Mouse (Mus musculus) kidney, embryonic 15.5 days (tissue): ENCODE results near the gene Ppp1r17. TPM values are rescaled to one million over a fixed set of nuclear protein-coding genes. Genes with fewer than 3 reads are reported as not detected.

ENCODE experiments used
- ATAC-seq: fragments of 200-750 bp; cut with Nextera tagmentation; replicated peaks from 2 replicates; pipeline ENCODE4 v1.8.0; 2017; ENCODE audit warnings: moderate TSS enrichment; ENCODE audit not compliant: low FRiP score
- H3K27ac ChIP-seq: fragments of 300-500 bp; sonication (generic); 2 replicates; pipeline ENCODE4 v1.5.1; 2015; ENCODE audit warnings: mild to moderate bottlenecking, inconsistent platforms
- H3K27me3 ChIP-seq: fragments of 300-500 bp; sonication (generic); 2 replicates; pipeline ENCODE4 v1.6.1; 2015; ENCODE audit warnings: inconsistent platforms
- H3K36me3 ChIP-seq: fragments of 300-500 bp; sonication (generic); 2 replicates; pipeline ENCODE4 v1.6.1; 2015; ENCODE audit warnings: inconsistent platforms
- H3K4me1 ChIP-seq: fragments of 300-500 bp; sonication (generic); 2 replicates; pipeline ENCODE4 v1.6.1; 2015; ENCODE audit warnings: inconsistent platforms
- H3K4me2 ChIP-seq: fragments of 300-500 bp; sonication (generic); 2 replicates; pipeline ENCODE4 v1.6.1; 2015; ENCODE audit warnings: moderate library complexity, mild to moderate bottlenecking, inconsistent platforms
- H3K4me3 ChIP-seq: fragments of 300-500 bp; sonication (generic); replicated peaks from 2 replicates; pipeline ENCODE4 v1.5.1; 2015; ENCODE audit warnings: mild to moderate bottlenecking, inconsistent platforms
- H3K9ac ChIP-seq: fragments of 300-500 bp; sonication (generic); 2 replicates; pipeline ENCODE4 v1.6.1; 2015; ENCODE audit warnings: mild to moderate bottlenecking, inconsistent platforms
- H3K9me3 ChIP-seq: fragments of 300-500 bp; sonication (generic); replicated peaks from 2 replicates; pipeline ENCODE4 v1.6.1; 2016; ENCODE audit warnings: inconsistent platforms
- WGBS: fragments of 180-500 bp; shearing (Covaris S2); methylation state at CpG from one replicate; pipeline ENCODE4 v1.1.7; 2015; ENCODE audit warnings: mixed read lengths; 5-methylcytosine and 5-hydroxymethylcytosine counted together
- polyA plus RNA-seq: library from polyadenylated mRNA; unstranded; fragments of >200 nt; fragmentation: Nextera tagmentation; extraction: Ambion mirVana; gene quantifications from 2 replicates; pipeline ENCODE4 v1.2.1, GENCODE M21; 2015

Ppp1r17 gene
- polyA plus RNA-seq, result 0.21 and 1.1 TPM in 2 replicates

GRCm38 (mm10) chr6:56017291-56017994, at the start of gene Ppp1r17:
Gene Ppp1r17 (plus strand): TSS chr6:56017497.
- 76% methylated on average over 16 of the region's 16 CpGs for WGBS

GRCm38 (mm10) chr6:55972998-55973397, 44.3 kb upstream of the Ppp1r17 start:
- no peaks in the 10 kb centered on the region for H3K27me3 ChIP-seq
- H3K9me3 ChIP-seq, result no peaks in the 10 kb centered on the region
- H3K4me2 ChIP-seq, result no peak overlapping the region
- H3K4me1 ChIP-seq, result no peaks in the 10 kb centered on the region
- H3K9ac ChIP-seq, result no peak overlapping the region
- ATAC-seq, result 0 out of 2 replicates have a peak, but pooled peaks have one; percentile 49
- no peak overlapping the region for H3K4me3 ChIP-seq
- no peaks in the 10 kb centered on the region for H3K36me3 ChIP-seq
- H3K27ac ChIP-seq, result no peak overlapping the region

More at GRCm38 (mm10) chr6:56017291-56017994, at the start of gene Ppp1r17:
- Histone ChIP-seq H3K27ac (no peak within 1 kb of the TSS), H3K4me2 (no peak within 1 kb of the TSS), H3K4me1 (no peaks in the 10 kb centered on the region), H3K4me3 (no peak within 1 kb of the TSS), H3K9me3 (no peaks in the 10 kb centered on the region), H3K27me3 (no peaks in the 10 kb centered on the region), H3K36me3 (no peaks in the 10 kb centered on the region), H3K9ac (no peak within 1 kb of the TSS)
- ATAC-seq, result no peak

GRCm38 (mm10) chr6:55979766-55980165, 37.5 kb upstream of the Ppp1r17 start:
- Histone ChIP-seq H3K36me3 (no peaks in the 10 kb centered on the region), H3K4me2 (no peak overlapping the region), H3K27me3 (no peaks in the 10 kb centered on the region), H3K4me3 (no peak overlapping the region), H3K27ac (no peak overlapping the region), H3K9ac (no peak overlapping the region), H3K4me1 (no peaks in the 10 kb centered on the region), H3K9me3 (no peaks in the 10 kb centered on the region)
- no peak for ATAC-seq
- 81% methylated on average over 2 of the region's 2 CpGs for WGBS

GRCm38 (mm10) chr6:56008711-56009110, 8.6 kb upstream of the Ppp1r17 start:
- no peak overlapping the region for H3K4me3 ChIP-seq
- no peaks in the 10 kb centered on the region for H3K9me3 ChIP-seq
- no peak overlapping the region for H3K4me2 ChIP-seq
- H3K9ac ChIP-seq, result no peak overlapping the region
- no peak for ATAC-seq
- no peaks in the 10 kb centered on the region for H3K36me3 ChIP-seq
- no peaks in the 10 kb centered on the region for H3K27me3 ChIP-seq
- H3K27ac ChIP-seq, result no peak overlapping the region
- 81% methylated on average over 4 of the region's 4 CpGs for WGBS
- no peaks in the 10 kb centered on the region for H3K4me1 ChIP-seq

GRCm38 (mm10) chr6:56012384-56012783, 4.9 kb upstream of the Ppp1r17 start:
- Histone ChIP-seq H3K9ac (no peak overlapping the region), H3K4me3 (no peak overlapping the region), H3K4me2 (no peak overlapping the region), H3K4me1 (no peaks in the 10 kb centered on the region), H3K36me3 (no peaks in the 10 kb centered on the region), H3K9me3 (no peaks in the 10 kb centered on the region), H3K27me3 (no peaks in the 10 kb centered on the region), H3K27ac (no peak overlapping the region)
- ATAC-seq, result no peak
- WGBS, result 67% methylated on average over 5 of the region's 5 CpGs

GRCm38 (mm10) chr6:56019632-56020031, 2.3 kb downstream of the Ppp1r17 start:
- no peak overlapping the region for H3K4me3 ChIP-seq
- H3K9me3 ChIP-seq, result no peaks in the 10 kb centered on the region
- H3K27me3 ChIP-seq, result no peaks in the 10 kb centered on the region
- H3K36me3 ChIP-seq, result no peaks in the 10 kb centered on the region
- no peak overlapping the region for H3K4me2 ChIP-seq
- no peak overlapping the region for H3K27ac ChIP-seq
- H3K4me1 ChIP-seq, result no peaks in the 10 kb centered on the region
- no peak overlapping the region for H3K9ac ChIP-seq
- 68% methylated on average over 2 of the region's 2 CpGs for WGBS
- no peak for ATAC-seq

GRCm38 (mm10) chr6:56025533-56025932, 8.2 kb downstream of the Ppp1r17 start:
- Histone ChIP-seq H3K4me1 (no peaks in the 10 kb centered on the region), H3K9me3 (no peaks in the 10 kb centered on the region), H3K36me3 (no peaks in the 10 kb centered on the region), H3K9ac (no peak overlapping the region), H3K4me3 (no peak overlapping the region), H3K27me3 (no peaks in the 10 kb centered on the region), H3K27ac (no peak overlapping the region), H3K4me2 (no peak overlapping the region)
- no peak for ATAC-seq
- WGBS, result 69% methylated on average over 2 of the region's 2 CpGs

GRCm38 (mm10) chr6:56027318-56027717, 10.0 kb downstream of the Ppp1r17 start:
- no peaks in the 10 kb centered on the region for H3K9me3 ChIP-seq
- H3K4me1 ChIP-seq, result no peaks in the 10 kb centered on the region
- no peak overlapping the region for H3K27ac ChIP-seq
- H3K27me3 ChIP-seq, result no peaks in the 10 kb centered on the region
- H3K9ac ChIP-seq, result no peak overlapping the region
- no peaks in the 10 kb centered on the region for H3K36me3 ChIP-seq
- WGBS, result 75% methylated on average over 6 of the region's 6 CpGs
- ATAC-seq, result no peak
- H3K4me2 ChIP-seq, result no peak overlapping the region
- no peak overlapping the region for H3K4me3 ChIP-seq

- no peak for ATAC-seq
- H3K9me3 ChIP-seq, result no peaks in the 10 kb centered on the region
- H3K4me3 ChIP-seq, result no peak overlapping the region
- 88% methylated on average over 5 of the region's 5 CpGs for WGBS
- H3K27me3 ChIP-seq, result no peaks in the 10 kb centered on the region
- no peak overlapping the region for H3K4me2 ChIP-seq
- no peaks in the 10 kb centered on the region for H3K36me3 ChIP-seq
- no peaks in the 10 kb centered on the region for H3K4me1 ChIP-seq
- H3K9ac ChIP-seq, result no peak overlapping the region
- no peak overlapping the region for H3K27ac ChIP-seq
Observed at GRCm38 (mm10) chr6:56027966-56028365, 10.7 kb downstream of the Ppp1r17 start.

- H3K36me3 ChIP-seq, result no peaks in the 10 kb centered on the region
- H3K27me3 ChIP-seq, result no peaks in the 10 kb centered on the region
- no peaks in the 10 kb centered on the region for H3K9me3 ChIP-seq
- H3K4me1 ChIP-seq, result no peaks in the 10 kb centered on the region
- no peak overlapping the region for H3K27ac ChIP-seq
- H3K9ac ChIP-seq, result no peak overlapping the region
- no peak for ATAC-seq
- no peak overlapping the region for H3K4me3 ChIP-seq
- 63% methylated on average over 5 of the region's 5 CpGs for WGBS
- H3K4me2 ChIP-seq, result no peak overlapping the region
Observed at GRCm38 (mm10) chr6:56029986-56030385, 12.7 kb downstream of the Ppp1r17 start.

GRCm38 (mm10) chr6:56032231-56032630, 14.9 kb downstream of the Ppp1r17 start:
- Histone ChIP-seq H3K36me3 (no peaks in the 10 kb centered on the region), H3K4me1 (no peaks in the 10 kb centered on the region), H3K9me3 (no peaks in the 10 kb centered on the region), H3K4me3 (no peak overlapping the region), H3K27me3 (no peaks in the 10 kb centered on the region), H3K4me2 (no peak overlapping the region), H3K9ac (no peak overlapping the region), H3K27ac (no peak overlapping the region)
- 75% methylated on average over 2 of the region's 2 CpGs for WGBS
- no peak for ATAC-seq

GRCm38 (mm10) chr6:56035054-56035453, 17.8 kb downstream of the Ppp1r17 start:
- Histone ChIP-seq H3K4me1 (no peaks in the 10 kb centered on the region), H3K9me3 (no peaks in the 10 kb centered on the region), H3K4me3 (no peak overlapping the region), H3K27me3 (no peaks in the 10 kb centered on the region), H3K9ac (no peak overlapping the region), H3K36me3 (no peaks in the 10 kb centered on the region), H3K4me2 (no peak overlapping the region), H3K27ac (no peak overlapping the region)
- 69% methylated on average over 10 of the region's 10 CpGs for WGBS
- ATAC-seq, result no peak
